Mouse (Mus musculus) olfactory bulb, adult 2 months (tissue): ENCODE data around the gene Prss27.

Source experiments
- CTCF ChIP-seq: fragments of 200-500 bp; IDR thresholded peaks from 2 replicates; pipeline ENCODE4 v1.5.1; 2012; ENCODE audit warnings: low read depth, mild to moderate bottlenecking, low read length, moderate library complexity; ENCODE audit not compliant: insufficient read depth
- POLR2A ChIP-seq: fragments of 200-500 bp; IDR thresholded peaks from 2 replicates; pipeline ENCODE4 v1.6.1; 2012; ENCODE audit warnings: mild to moderate bottlenecking, low read depth, low read length, moderate library complexity; ENCODE audit not compliant: insufficient read depth

GRCm38 (mm10) chr17:24044482-24044881 is 6.5 kb downstream of the Prss27 start:
- TF ChIP-seq CTCF (no peak), POLR2A (no peak)
